Mouse (Mus musculus) common myeloid progenitor, adult 5-6 weeks (primary cell): ENCODE measurements around the gene Gm48551. TPM values are rescaled to one million over a fixed set of nuclear protein-coding genes. Genes with fewer than 3 reads are reported as not detected.

Experiments used
- ATAC-seq: replicated peaks from 2 replicates; pipeline ENCODE4 v1.8.0; 2016; ENCODE audit warnings: low read depth, mild to moderate bottlenecking, moderate TSS enrichment, inconsistent platforms; ENCODE audit not compliant: poor library complexity, severe bottlenecking
- total RNA-seq: library from RNA; stranded (forward); fragments of 200-1000, 187-1606 nt; gene quantifications from 2 replicates; pipeline ENCODE4 v1.2.3, GENCODE M21; 2017

Gene Gm48551
- total RNA-seq, 1 experiment from 2014 or later = 2.4 TPM

GRCm38 (mm10) chr10:81379183-81379553, 5.1 kb upstream of the Gm48551 start:
- ATAC-seq = no peak

GRCm38 (mm10) chr10:81379809-81380378, 4.4 kb upstream of the Gm48551 start:
- no peak for ATAC-seq

- peak; percentile 57 for ATAC-seq
These were observed 2.2 kb upstream of the Gm48551 start for GRCm38 (mm10) chr10:81382039-81382438.

GRCm38 (mm10) chr10:81384605-81384982, 328 bp downstream of the Gm48551 start:
- ATAC-seq = peak; percentile 0; the same call in 1 of the 2 replicates

- no peak for ATAC-seq
These were observed 1.5 kb downstream of the Gm48551 start for GRCm38 (mm10) chr10:81385603-81386306.

- ATAC-seq = no peak
These were observed 3.5 kb downstream of the Gm48551 start for GRCm38 (mm10) chr10:81387716-81388115.

GRCm38 (mm10) chr10:81388505-81389055, 4.3 kb downstream of the Gm48551 start, which contains the start of gene Gm48552:
Gene Gm48552, plus strand, starts transcription at chr10:81389005.
- no peak for ATAC-seq

GRCm38 (mm10) chr10:81389373-81389772, 5.1 kb downstream of the Gm48551 start:
- ATAC-seq = no peak

GRCm38 (mm10) chr10:81389801-81390677, 5.8 kb downstream of the Gm48551 start:
- ATAC-seq = peak; percentile 65

GRCm38 (mm10) chr10:81390678-81390965, 6.4 kb downstream of the Gm48551 start:
- no peak for ATAC-seq

GRCm38 (mm10) chr10:81392270-81392669, 8.0 kb downstream of the Gm48551 start:
- ATAC-seq = no peak

GRCm38 (mm10) chr10:81392781-81393185, 8.5 kb downstream of the Gm48551 start, which contains the start of gene Smim24:
Gene Smim24, plus strand, starts transcription at chr10:81393051.
- no peak for ATAC-seq

GRCm38 (mm10) chr10:81393456-81394063, 9.3 kb downstream of the Gm48551 start:
- peak; percentile 59 for ATAC-seq

- ATAC-seq = peak; percentile 56
These were observed 10.9 kb downstream of the Gm48551 start for GRCm38 (mm10) chr10:81395127-81395526.

GRCm38 (mm10) chr10:81395865-81396264, 11.6 kb downstream of the Gm48551 start:
- ATAC-seq = no peak

GRCm38 (mm10) chr10:81396749-81397148, 12.5 kb downstream of the Gm48551 start:
- ATAC-seq = no peak

GRCm38 (mm10) chr10:81399296-81399695, 15.0 kb downstream of the Gm48551 start:
- ATAC-seq = no peak

GRCm38 (mm10) chr10:81399798-81400308, 15.6 kb downstream of the Gm48551 start:
- no peak for ATAC-seq

- ATAC-seq = no peak
These were observed 16.3 kb downstream of the Gm48551 start for GRCm38 (mm10) chr10:81400371-81401204.
